Mouse (Mus musculus) left cerebral cortex, adult 9 months (tissue): ENCODE measurements at regions not wholly inside any gene's neighbourhood (a gene's known extent, or its start where the extent isn't known, plus 50 kb on each side); places are given as distances from the start of the nearest gene placed in this dataset.

Source experiments
- DNase-seq, 2 experiments: peaks; one replicate each; pipeline ENCODE4 v3.0.0; 2022; ENCODE audit warnings: low spot score in 2 of 2

DNA sequence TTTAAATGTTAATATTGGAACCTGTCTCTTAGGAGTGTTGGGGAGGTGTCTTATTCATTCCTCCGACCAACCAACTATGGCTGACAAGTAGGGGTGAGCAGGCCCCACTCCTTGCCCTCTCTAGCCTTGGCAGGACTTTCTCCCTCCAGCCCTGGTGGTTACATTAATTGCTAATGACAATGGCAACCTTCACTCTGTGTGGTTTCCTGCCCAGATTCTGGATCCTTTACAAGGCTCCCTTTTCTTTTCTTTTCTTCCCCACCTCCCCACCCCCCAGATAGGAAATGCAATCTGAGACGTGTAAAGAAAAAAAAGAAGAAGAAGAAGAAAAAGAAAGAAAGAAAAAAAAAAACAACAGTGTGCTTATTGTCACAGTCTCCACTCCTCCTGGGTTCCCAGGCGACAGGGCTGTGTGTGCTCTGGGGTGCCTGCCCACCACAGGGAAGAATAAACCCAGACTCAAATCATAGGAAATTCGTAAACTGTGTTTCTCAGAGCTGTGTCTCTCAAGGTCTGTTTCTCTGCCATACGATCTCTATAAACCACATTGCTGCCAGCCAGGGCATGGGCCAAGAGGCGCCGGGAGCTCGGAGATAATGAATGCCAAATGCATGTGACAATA is 637.6 kb downstream of the Insc start:
- no peak for DNase-seq

- no peak for DNase-seq
Observed at GRCm38 (mm10) chr7:115382876-115383275, 639.4 kb downstream of the Insc start.

DNA sequence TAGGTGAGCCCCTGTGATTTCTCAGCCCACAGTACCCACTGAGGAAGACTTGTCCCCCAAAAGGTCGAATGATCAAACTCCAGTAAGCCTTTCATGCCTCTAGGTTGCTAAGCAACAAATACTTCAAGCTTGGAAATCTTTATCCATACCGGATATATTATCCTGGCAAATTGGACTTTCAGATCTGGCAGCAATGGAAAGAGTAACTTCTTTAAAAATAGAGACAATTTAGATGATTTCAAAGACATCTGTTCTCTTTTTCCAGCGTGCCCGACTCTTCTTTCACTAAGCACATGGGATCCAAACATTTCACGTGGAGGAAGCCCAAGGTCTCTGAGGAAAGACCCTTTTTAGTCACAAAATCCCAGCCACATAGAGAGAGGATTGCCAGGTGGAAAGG is 645.4 kb downstream of the Insc start:
- DNase-seq, result no peak

- no peak for DNase-seq
Observed at GRCm38 (mm10) chr7:115392520-115392919, 646.1 kb downstream of the Sox6 start.

DNA sequence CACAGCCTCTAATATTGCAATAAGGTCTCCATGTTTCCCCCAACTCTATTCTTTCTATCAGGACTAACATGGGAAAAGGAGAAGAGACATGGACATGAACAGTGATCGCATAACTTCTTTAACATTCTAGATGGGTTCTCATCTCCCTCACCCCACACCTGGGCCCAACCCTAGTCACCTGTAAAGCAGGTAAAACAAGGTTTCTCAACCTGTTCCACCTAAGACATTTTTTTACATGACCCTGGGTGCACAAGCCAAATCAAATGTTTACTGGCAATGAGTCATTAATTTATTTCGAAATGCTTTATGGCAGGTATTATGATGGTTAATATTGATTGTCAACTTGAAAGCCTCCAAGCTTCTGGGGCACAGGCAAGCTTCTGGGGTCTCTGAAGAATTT is 640.4 kb downstream of the Sox6 start:
- DNase-seq, result no peak

- DNase-seq, result no peak
Observed at GRCm38 (mm10) chr7:115399461-115399860, 639.1 kb downstream of the Sox6 start.

GRCm38 (mm10) chr7:115407889-115408288 is 630.7 kb downstream of the Sox6 start:
- DNase-seq, result no peak

DNA sequence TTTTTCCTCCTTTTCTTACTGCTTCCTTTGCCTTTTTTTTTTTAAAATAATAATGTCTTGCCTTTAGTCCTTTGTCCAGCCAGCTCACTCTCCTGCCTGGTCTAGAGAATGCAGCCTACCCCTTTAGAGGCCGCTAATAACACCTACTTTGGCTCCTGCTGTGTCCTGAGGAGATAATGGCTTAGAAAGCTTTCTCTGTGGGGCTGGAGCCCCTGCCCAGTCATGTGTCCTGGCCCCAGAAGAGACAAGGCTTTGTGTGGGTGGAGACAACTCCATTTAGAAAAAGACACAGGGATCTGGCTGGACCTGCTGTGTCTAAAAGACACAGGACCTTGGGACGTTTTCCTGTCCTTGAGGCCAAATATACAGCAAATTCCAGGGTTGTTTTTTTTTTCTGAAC is 629.7 kb downstream of the Sox6 start:
- DNase-seq, result no peak

GRCm38 (mm10) chr7:115410501-115411230 is 627.9 kb downstream of the Sox6 start:
- no peak for DNase-seq

- no peak for DNase-seq
Observed at GRCm38 (mm10) chr7:115411456-115411855, 627.1 kb downstream of the Sox6 start.

GRCm38 (mm10) chr7:115415147-115415561 is 623.4 kb downstream of the Sox6 start:
- no peak for DNase-seq
